Mouse (Mus musculus): ENCODE measurements around the gene Jpt2.

DNA sequence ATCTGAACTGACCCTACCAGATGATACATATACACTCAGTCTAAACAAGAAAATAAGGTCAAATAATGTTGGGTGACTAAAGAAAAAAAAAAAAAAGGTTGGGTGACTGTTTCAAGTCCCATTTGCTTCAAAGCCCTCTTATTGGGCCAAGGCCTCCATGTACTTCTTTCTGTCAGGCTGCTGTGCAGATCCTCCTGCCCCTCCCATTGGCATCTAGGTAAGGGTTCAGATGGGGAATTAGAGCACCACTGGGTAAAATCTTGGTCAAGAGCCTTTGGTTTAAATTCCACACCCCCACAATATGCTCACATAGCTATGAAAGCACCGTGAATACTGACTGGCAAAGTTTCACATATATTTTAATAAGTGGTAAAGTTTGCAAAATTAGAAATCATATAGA, 37.2 kb downstream of the Jpt2 start:
- TF ChIP-seq POLR2A (IDR thresholded peaks at IDR 0.05; ENCODE audit: low read depth, low read length) (no peak), CTCF (IDR thresholded peaks at IDR 0.05; ENCODE audit: extremely low read depth, insufficient read depth, insufficient read length, insufficient replicate concordance) (no peak)

Measured in spleen, adult 2 months (tissue).